Mouse (Mus musculus) cerebellum, adult 2 months (tissue): ENCODE measurements around the gene Myl6b. TPM values are rescaled to one million over a fixed set of nuclear protein-coding genes. Genes with fewer than 3 reads are reported as not detected.
"Not testable (repeated sequence)": the region's sequence is repeated elsewhere in the genome, so short reads cannot be mapped to it uniquely, and the experiment has no call there.

Experiments used
- DNase-seq, 2 experiments: peaks; one replicate each; pipeline ENCODE4 v3.0.0; 2021
- H3K27ac ChIP-seq: fragments of 200-500 bp; 2 replicates; pipeline ENCODE4 v1.5.1; 2012; ENCODE audit warnings: low read length, control low read depth, inconsistent platforms; ENCODE audit not compliant: insufficient read depth
- H3K27me3 ChIP-seq: fragments of 200-500 bp; 2 replicates; pipeline ENCODE4 v1.6.1; 2012; ENCODE audit warnings: inconsistent platforms, mild to moderate bottlenecking, low read length, moderate library complexity; ENCODE audit not compliant: control insufficient read depth, insufficient read depth
- H3K4me1 ChIP-seq: fragments of 200-500 bp; 2 replicates; pipeline ENCODE4 v1.6.1; 2011; ENCODE audit warnings: low read length; ENCODE audit not compliant: control insufficient read depth, insufficient read depth
- H3K4me3 ChIP-seq: fragments of 200-500 bp; replicated peaks from 2 replicates; pipeline ENCODE3; 2011; ENCODE audit warnings: mild to moderate bottlenecking, low read depth, low read length, control low read depth; ENCODE audit not compliant: insufficient read depth
- CTCF ChIP-seq: fragments of 200-500 bp; IDR thresholded peaks from 2 replicates; pipeline ENCODE4 v1.5.1; 2011; ENCODE audit warnings: low read depth, mild to moderate bottlenecking, control low read depth, low read length, moderate library complexity, borderline replicate concordance; ENCODE audit not compliant: insufficient read depth
- POLR2A ChIP-seq: fragments of 200-500 bp; IDR thresholded peaks from 2 replicates; pipeline ENCODE4 v1.6.1; 2011; ENCODE audit warnings: low read length, control low read depth, borderline replicate concordance; ENCODE audit not compliant: insufficient read depth
- WGBS: fragments of 180-500 bp; shearing (Covaris S2); methylation state at CpG from one replicate; pipeline ENCODE4 v1.1.7; 2018; 5-methylcytosine and 5-hydroxymethylcytosine counted together
- polyA plus RNA-seq: library from polyadenylated mRNA; depleted of rRNA; stranded (reverse); fragments of >200 nt; gene quantifications from 2 replicates; pipeline ENCODE4 v1.2.3, GENCODE M21; 2012

Gene Myl6b
- polyA plus RNA-seq, 1 experiment = 36.1 TPM

DNA sequence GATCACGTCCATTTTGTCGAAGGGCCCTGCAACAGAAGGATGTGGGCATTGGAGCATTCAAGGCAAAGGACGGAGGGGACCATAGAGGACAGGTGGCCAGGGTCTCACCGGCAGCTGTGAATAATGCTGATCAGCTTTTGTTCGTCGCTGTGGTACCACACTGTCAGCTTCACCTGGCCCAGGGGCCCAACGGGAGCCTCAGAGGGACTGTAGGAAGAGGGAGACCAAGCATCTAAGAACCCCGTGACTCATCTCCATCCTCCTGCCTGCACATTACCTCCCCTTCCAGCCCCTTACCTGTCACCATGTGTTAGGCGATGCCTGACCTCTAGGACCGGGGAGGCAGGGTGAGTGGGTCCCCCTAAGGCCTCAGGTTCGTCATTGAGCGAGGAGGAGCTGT, 13.3 kb upstream of the Myl6b start:
- TF ChIP-seq POLR2A = no peak
- no peak for TF ChIP-seq CTCF
- no peak overlapping the region for H3K27ac ChIP-seq
- H3K27me3 ChIP-seq = no peaks in the 10 kb centered on the region
- H3K4me1 ChIP-seq = no peaks in the 10 kb centered on the region
- H3K4me3 ChIP-seq = no peak overlapping the region
- DNase-seq = no peak
- 86% methylated on average over 12 of the region's 12 CpGs for WGBS

DNA sequence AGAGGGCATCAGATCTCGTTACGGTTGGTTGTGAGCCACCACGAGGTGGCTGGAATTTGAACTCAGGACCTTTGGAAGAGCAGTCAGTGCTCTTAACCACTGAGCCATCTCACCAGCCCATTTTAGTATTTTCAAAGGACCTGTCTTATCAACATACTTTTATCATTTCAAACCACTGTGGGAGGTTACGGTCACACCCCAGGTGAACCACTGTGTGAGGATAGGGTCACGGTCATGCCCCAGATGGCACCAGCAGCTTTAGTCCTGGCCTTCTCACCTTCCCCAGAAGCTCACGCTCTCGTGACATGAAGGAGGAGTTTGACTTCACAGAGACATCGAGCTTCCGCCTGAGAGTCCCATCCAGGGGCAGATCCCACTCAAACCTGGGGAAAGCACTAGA, 12.7 kb upstream of the Myl6b start:
- H3K4me1 ChIP-seq = no peaks in the 10 kb centered on the region
- H3K27me3 ChIP-seq = no peaks in the 10 kb centered on the region
- TF ChIP-seq POLR2A = no peak
- TF ChIP-seq CTCF = no peak
- H3K27ac ChIP-seq = no peak overlapping the region
- no peak for DNase-seq
- no peak overlapping the region for H3K4me3 ChIP-seq
- 90% methylated on average over 9 of the region's 9 CpGs for WGBS

DNA sequence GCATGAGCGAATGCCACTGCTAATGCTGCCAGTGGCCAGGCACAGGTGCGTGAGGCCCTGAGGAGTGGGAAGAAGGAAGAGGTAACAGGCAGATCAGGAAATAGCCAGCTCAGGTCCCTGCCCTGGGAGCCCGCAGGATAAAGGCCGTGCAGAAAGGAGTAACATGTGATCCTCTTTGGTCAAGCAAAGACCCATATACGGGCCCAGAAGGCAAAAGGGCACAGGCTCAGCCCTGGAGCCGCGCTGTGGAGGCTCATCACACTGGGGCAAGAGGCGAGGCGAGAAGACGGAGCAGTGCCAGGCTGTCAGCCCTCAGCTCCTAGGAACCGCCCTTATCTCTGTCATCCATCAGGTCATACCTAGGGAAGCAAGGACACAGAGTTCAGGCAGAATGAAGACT, 11.8 kb upstream of the Myl6b start:
- WGBS = 88% methylated on average over 11 of the region's 11 CpGs
- no peak for TF ChIP-seq CTCF
- TF ChIP-seq POLR2A = no peak
- Histone ChIP-seq H3K4me3 (no peak overlapping the region), H3K27ac (no peak overlapping the region), H3K4me1 (no peaks in the 10 kb centered on the region), H3K27me3 (no peaks in the 10 kb centered on the region)
- DNase-seq = no peak

DNA sequence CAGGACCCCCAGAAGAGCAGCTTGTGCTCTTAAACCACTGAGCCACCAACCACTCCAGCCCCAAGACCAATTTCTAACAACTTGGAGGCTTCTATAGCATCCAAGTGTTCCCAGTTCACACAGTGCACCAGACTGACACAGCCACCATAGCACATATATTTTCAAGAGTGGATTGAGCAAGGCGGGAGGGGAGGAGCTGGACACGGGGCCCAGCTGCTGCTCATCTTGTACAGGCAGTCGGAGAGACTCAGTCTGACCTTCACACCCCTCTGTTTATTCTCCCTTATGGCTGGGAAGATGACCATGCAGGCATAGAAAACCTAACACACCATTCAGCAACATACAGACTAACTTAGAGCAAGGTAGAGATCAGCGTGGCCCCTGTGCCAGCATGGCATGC, 11.3 kb upstream of the Myl6b start:
- no peak overlapping the region for H3K27ac ChIP-seq
- no peaks in the 10 kb centered on the region for H3K27me3 ChIP-seq
- no peak overlapping the region for H3K4me3 ChIP-seq
- 83% methylated on average over 4 of the region's 4 CpGs for WGBS
- H3K4me1 ChIP-seq = 0 out of 2 replicates have a peak, but pooled peaks cover under 1% of the 10 kb centered on the region
- no peak for TF ChIP-seq CTCF
- no peak for TF ChIP-seq POLR2A
- no peak for DNase-seq

DNA sequence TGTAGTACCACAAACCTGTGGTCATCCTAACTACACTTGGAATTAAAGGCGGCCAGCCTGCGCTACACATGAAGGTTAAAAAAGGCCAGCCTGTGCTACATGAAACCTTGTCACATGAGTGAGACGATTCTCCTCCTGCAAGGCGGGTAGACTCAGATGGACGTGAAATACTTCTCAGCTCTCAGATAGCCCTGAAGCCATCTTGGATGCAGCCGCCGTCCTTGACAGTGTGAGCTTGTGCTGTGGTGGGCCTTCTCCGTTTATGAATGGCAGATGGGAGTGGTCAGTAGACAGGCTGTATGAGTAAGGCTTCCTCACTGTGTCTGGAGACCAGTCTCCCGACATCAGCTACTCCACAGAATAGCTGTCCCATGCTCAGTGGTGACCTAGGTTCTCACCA, 10.7 kb upstream of the Myl6b start:
- Histone ChIP-seq H3K27me3 (no peaks in the 10 kb centered on the region), H3K4me1 (0 out of 2 replicates have a peak, but pooled peaks cover 4% of the 10 kb centered on the region), H3K27ac (no peak overlapping the region), H3K4me3 (no peak overlapping the region)
- TF ChIP-seq CTCF (no peak), POLR2A (no peak)
- no peak for DNase-seq
- WGBS = 86% methylated on average over 9 of the region's 9 CpGs

DNA sequence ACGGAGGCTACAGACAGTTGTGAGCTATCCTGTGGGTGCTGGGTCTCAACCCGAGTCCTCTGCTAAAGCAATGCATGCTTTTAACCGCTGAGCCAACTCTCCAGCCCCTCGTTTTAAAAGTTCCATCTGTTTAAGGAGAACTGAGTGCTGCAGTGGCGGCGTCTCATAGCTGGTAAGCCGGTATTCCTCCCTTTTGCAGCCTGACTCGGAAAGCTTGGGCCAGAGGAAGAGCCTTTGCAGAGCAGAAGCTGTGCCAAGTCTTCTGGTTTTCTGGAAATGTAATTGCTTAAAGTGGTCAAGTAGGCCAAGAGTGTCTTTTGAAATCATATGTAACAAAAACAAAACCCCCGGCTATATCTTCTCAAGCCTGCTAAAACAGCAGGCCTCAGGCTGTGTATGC, 9.8 kb upstream of the Myl6b start:
- Histone ChIP-seq H3K4me3 (no peak overlapping the region), H3K4me1 (0 out of 2 replicates have a peak, but pooled peaks cover 4% of the 10 kb centered on the region), H3K27ac (no peak overlapping the region), H3K27me3 (no peaks in the 10 kb centered on the region)
- TF ChIP-seq CTCF = no peak
- DNase-seq = no peak
- WGBS = 72% methylated on average over 9 of the region's 9 CpGs

DNA sequence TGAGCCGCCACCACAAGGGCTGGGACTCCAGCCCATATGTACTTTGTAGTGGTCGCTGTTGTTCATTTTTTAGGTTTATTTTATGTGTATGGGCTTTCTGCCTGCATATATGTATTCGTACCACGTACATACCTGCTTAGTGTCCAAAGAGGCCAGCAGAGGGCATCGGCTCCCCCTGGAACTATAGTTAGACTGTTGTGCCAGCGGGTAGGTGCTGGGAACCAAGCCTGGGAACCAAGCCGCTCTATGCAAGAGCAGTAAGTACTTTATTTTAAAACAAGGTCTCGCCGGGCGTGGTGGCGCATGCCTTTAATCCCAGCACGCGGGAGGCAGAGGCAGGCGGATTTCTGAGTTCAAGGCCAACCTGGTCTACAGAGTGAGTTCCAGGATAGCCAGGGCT, 7.5 kb upstream of the Myl6b start:
- no peaks in the 10 kb centered on the region for H3K27me3 ChIP-seq
- 96% methylated on average over 14 of the region's 14 CpGs for WGBS
- no peak overlapping the region for H3K27ac ChIP-seq
- DNase-seq = no peak
- peaks cover 4% of the 10 kb centered on the region; the same call in 1 of the 2 replicates for H3K4me1 ChIP-seq
- TF ChIP-seq POLR2A (no peak), CTCF (no peak)
- H3K4me3 ChIP-seq = no peak overlapping the region

GRCm38 (mm10) chr10:128505371-128505667, 6.8 kb upstream of the Myl6b start:
- H3K27ac ChIP-seq, H3K4me3 ChIP-seq, H3K27me3 ChIP-seq, DNase-seq, H3K4me1 ChIP-seq: not testable (repeated sequence)
- 84% methylated on average over 5 of the region's 5 CpGs for WGBS

GRCm38 (mm10) chr10:128504641-128505370, 6.3 kb upstream of the Myl6b start:
- Histone ChIP-seq H3K4me3 (no peak overlapping the region), H3K4me1 (peaks cover 4% of the 10 kb centered on the region; the same call in 1 of the 2 replicates), H3K27ac (no peak overlapping the region), H3K27me3 (no peaks in the 10 kb centered on the region)
- no peak for TF ChIP-seq POLR2A
- no peak for TF ChIP-seq CTCF
- no peak for DNase-seq
- 70% methylated on average over 9 of the region's 9 CpGs for WGBS
